Mouse (Mus musculus) limb, embryonic 10.5 days (tissue): ENCODE measurements around the gene Arhgap30. TPM values are rescaled to one million over a fixed set of nuclear protein-coding genes. Genes with fewer than 3 reads are reported as not detected.

Experiments
- DNase-seq: peaks from one replicate; pipeline ENCODE4 v3.0.0-alpha.2; 2017; ENCODE audit warnings: low spot score
- H3K27ac ChIP-seq: fragments of 300-500 bp; sonication (generic); 2 replicates; pipeline ENCODE4 v1.5.1; 2016; ENCODE audit warnings: mild to moderate bottlenecking
- H3K27me3 ChIP-seq: fragments of 300-500 bp; sonication (generic); 2 replicates; pipeline ENCODE4 v1.6.1; 2016; ENCODE audit warnings: low read depth, mild to moderate bottlenecking; ENCODE audit not compliant: poor library complexity, severe bottlenecking
- H3K36me3 ChIP-seq: fragments of 300-500 bp; sonication (generic); 2 replicates; pipeline ENCODE4 v1.6.1; 2016; ENCODE audit warnings: mild to moderate bottlenecking, moderate library complexity
- H3K4me1 ChIP-seq: fragments of 300-500 bp; sonication (generic); 2 replicates; pipeline ENCODE4 v1.6.1; 2016
- H3K4me3 ChIP-seq: fragments of 300-500 bp; sonication (generic); 2 replicates; pipeline ENCODE4 v1.5.1; 2016; ENCODE audit warnings: mild to moderate bottlenecking, moderate library complexity
- H3K9me3 ChIP-seq: fragments of 300-500 bp; sonication (generic); replicated peaks from 2 replicates; pipeline ENCODE4 v1.6.1; 2016; ENCODE audit warnings: mild to moderate bottlenecking
- WGBS: fragments of 180-500 bp; shearing (Covaris S2); methylation state at CpG from one replicate; pipeline ENCODE4 v1.1.7; 2016; 5-methylcytosine and 5-hydroxymethylcytosine counted together
- polyA plus RNA-seq: library from polyadenylated mRNA; unstranded; fragments of >200 nt; fragmentation: Nextera tagmentation; extraction: Ambion mirVana; gene quantifications from 2 replicates; pipeline ENCODE4 v1.2.1, GENCODE M21; 2016

Gene Arhgap30
- polyA plus RNA-seq, 1 experiment from 2014 or later, result 0.69 TPM

GRCm38 (mm10) chr1:171419291-171419882, 30.6 kb downstream of the Arhgap30 start:
- no peaks in the 10 kb centered on the region for H3K4me1 ChIP-seq
- H3K4me3 ChIP-seq, result no peak overlapping the region
- peaks cover 73% of the 10 kb centered on the region for H3K36me3 ChIP-seq
- DNase-seq, result no peak
- no peaks in the 10 kb centered on the region for H3K27me3 ChIP-seq
- 73% methylated on average over 12 of the region's 12 CpGs for WGBS
- no peak overlapping the region for H3K27ac ChIP-seq
- H3K9me3 ChIP-seq, result no peaks in the 10 kb centered on the region

- Histone ChIP-seq H3K4me1 (no peaks in the 10 kb centered on the region), H3K36me3 (peaks cover 68% of the 10 kb centered on the region), H3K27ac (no peak overlapping the region), H3K4me3 (no peak overlapping the region), H3K27me3 (no peaks in the 10 kb centered on the region), H3K9me3 (no peaks in the 10 kb centered on the region)
- WGBS, result 82% methylated on average over 5 of the region's 5 CpGs
- no peak for DNase-seq
Measured at GRCm38 (mm10) chr1:171419905-171420304, 31.2 kb downstream of the Arhgap30 start.

- 92% methylated on average over 8 of the region's 8 CpGs for WGBS
- no peak overlapping the region for H3K4me3 ChIP-seq
- H3K27me3 ChIP-seq, result no peaks in the 10 kb centered on the region
- no peak for DNase-seq
- peaks cover 41% of the 10 kb centered on the region for H3K36me3 ChIP-seq
- H3K9me3 ChIP-seq, result no peaks in the 10 kb centered on the region
- 0 out of 2 replicates have a peak, but pooled peaks cover 1% of the 10 kb centered on the region for H3K4me1 ChIP-seq
- no peak overlapping the region for H3K27ac ChIP-seq
Measured at GRCm38 (mm10) chr1:171422504-171423095, 33.8 kb downstream of the Arhgap30 start.

- H3K4me1 ChIP-seq, result 0 out of 2 replicates have a peak, but pooled peaks cover 4% of the 10 kb centered on the region
- no peak overlapping the region for H3K4me3 ChIP-seq
- DNase-seq, result no peak
- no peaks in the 10 kb centered on the region for H3K27me3 ChIP-seq
- 73% methylated on average over 5 of the region's 5 CpGs for WGBS
- H3K9me3 ChIP-seq, result no peaks in the 10 kb centered on the region
- H3K27ac ChIP-seq, result no peak overlapping the region
- H3K36me3 ChIP-seq, result peaks cover 21% of the 10 kb centered on the region
Measured at GRCm38 (mm10) chr1:171424638-171425037, 35.9 kb downstream of the Arhgap30 start.

- 0 out of 2 replicates have a peak, but pooled peaks cover 4% of the 10 kb centered on the region for H3K4me1 ChIP-seq
- H3K27me3 ChIP-seq, result no peaks in the 10 kb centered on the region
- 73% methylated on average over 4 of the region's 4 CpGs for WGBS
- no peak overlapping the region for H3K4me3 ChIP-seq
- no peak for DNase-seq
- no peak overlapping the region for H3K27ac ChIP-seq
- peaks cover 16% of the 10 kb centered on the region for H3K36me3 ChIP-seq
- no peaks in the 10 kb centered on the region for H3K9me3 ChIP-seq
Measured at GRCm38 (mm10) chr1:171425126-171425525, 36.4 kb downstream of the Arhgap30 start.

GRCm38 (mm10) chr1:171432158-171432557, 43.4 kb downstream of the Arhgap30 start:
- Histone ChIP-seq H3K36me3 (no peaks in the 10 kb centered on the region), H3K4me3 (no peak overlapping the region), H3K9me3 (no peaks in the 10 kb centered on the region), H3K27me3 (peaks cover 10% of the 10 kb centered on the region), H3K27ac (no peak overlapping the region), H3K4me1 (peaks cover 15% of the 10 kb centered on the region)
- WGBS, result 77% methylated on average over 5 of the region's 5 CpGs
- DNase-seq, result no peak

- peaks cover 39% of the 10 kb centered on the region for H3K27me3 ChIP-seq
- no peaks in the 10 kb centered on the region for H3K9me3 ChIP-seq
- no peak overlapping the region for H3K4me3 ChIP-seq
- H3K4me1 ChIP-seq, result peaks cover 43% of the 10 kb centered on the region
- H3K36me3 ChIP-seq, result no peaks in the 10 kb centered on the region
- DNase-seq, result no peak
- no peak overlapping the region for H3K27ac ChIP-seq
- WGBS, result 8% methylated on average over 7 of the region's 7 CpGs
Measured at GRCm38 (mm10) chr1:171435288-171435814, 46.6 kb downstream of the Arhgap30 start.

GRCm38 (mm10) chr1:171435974-171436373, 47.2 kb downstream of the Arhgap30 start:
- Histone ChIP-seq H3K9me3 (no peaks in the 10 kb centered on the region), H3K27me3 (peaks cover 39% of the 10 kb centered on the region), H3K4me3 (no peak overlapping the region), H3K27ac (no peak overlapping the region), H3K4me1 (peaks cover 47% of the 10 kb centered on the region), H3K36me3 (no peaks in the 10 kb centered on the region)
- DNase-seq, result no peak
- 38% methylated on average over 1 of the region's 1 CpGs for WGBS

GRCm38 (mm10) chr1:171437264-171438013, 48.7 kb downstream of the Arhgap30 start, which contains the start of gene F11r:
TSS of gene F11r (plus strand) at chr1:171437535.
- Histone ChIP-seq H3K4me3 (peak within 1 kb of the TSS; percentile 55), H3K9me3 (no peaks in the 10 kb centered on the region), H3K27ac (peak within 1 kb of the TSS; percentile 59), H3K36me3 (no peaks in the 10 kb centered on the region), H3K4me1 (peaks cover 56% of the 10 kb centered on the region), H3K27me3 (peaks cover 39% of the 10 kb centered on the region)
- under 1% methylated on average over 46 of the region's 46 CpGs for WGBS
- DNase-seq, result peak; percentile 81

GRCm38 (mm10) chr1:171438014-171438670, 49.4 kb downstream of the Arhgap30 start:
- WGBS, result 2% methylated on average over 18 of the region's 18 CpGs
- peak; percentile 44 for DNase-seq
- peak overlapping the region; percentile 59 for H3K27ac ChIP-seq

GRCm38 (mm10) chr1:171439072-171439471, 50.3 kb downstream of the Arhgap30 start:
- Histone ChIP-seq H3K36me3 (peaks cover 5% of the 10 kb centered on the region; the same call in 1 of the 2 replicates), H3K4me3 (peak overlapping the region; percentile 55), H3K27ac (no peak overlapping the region), H3K4me1 (peaks cover 56% of the 10 kb centered on the region), H3K9me3 (no peaks in the 10 kb centered on the region), H3K27me3 (peaks cover 39% of the 10 kb centered on the region)
- DNase-seq, result no peak
- WGBS, result 21% methylated on average over 8 of the region's 8 CpGs

More at GRCm38 (mm10) chr1:171438014-171438670, 49.4 kb downstream of the Arhgap30 start:
- H3K4me3 ChIP-seq, result peak overlapping the region; percentile 55
- no peaks in the 10 kb centered on the region for H3K36me3 ChIP-seq
- no peaks in the 10 kb centered on the region for H3K9me3 ChIP-seq
- peaks cover 56% of the 10 kb centered on the region for H3K4me1 ChIP-seq
- H3K27me3 ChIP-seq, result peaks cover 39% of the 10 kb centered on the region

GRCm38 (mm10) chr1:171440025-171440725, 51.4 kb downstream of the Arhgap30 start:
- Histone ChIP-seq H3K27ac (peak overlapping the region; percentile 36; the same call in 1 of the 2 replicates), H3K4me3 (0 out of 2 replicates have a peak overlapping the region, but pooled peaks have one; percentile 4), H3K9me3 (no peaks in the 10 kb centered on the region), H3K27me3 (peaks cover 39% of the 10 kb centered on the region), H3K36me3 (peaks cover 5% of the 10 kb centered on the region; the same call in 1 of the 2 replicates), H3K4me1 (peaks cover 52% of the 10 kb centered on the region)
- WGBS, result 43% methylated on average over 9 of the region's 9 CpGs
- no peak for DNase-seq
